Mouse (Mus musculus) cerebellum, adult 2 months (tissue): ENCODE results near the gene Cep97.

Experiments used
- CTCF ChIP-seq: fragments of 200-500 bp; IDR thresholded peaks from 2 replicates; pipeline ENCODE4 v1.5.1; 2011; ENCODE audit warnings: low read depth, mild to moderate bottlenecking, control low read depth, low read length, moderate library complexity, borderline replicate concordance; ENCODE audit not compliant: insufficient read depth
- POLR2A ChIP-seq: fragments of 200-500 bp; IDR thresholded peaks from 2 replicates; pipeline ENCODE4 v1.6.1; 2011; ENCODE audit warnings: low read length, control low read depth, borderline replicate concordance; ENCODE audit not compliant: insufficient read depth

GRCm38 (mm10) chr16:55906928-55907679, 27.6 kb downstream of the Cep97 start:
- TF ChIP-seq POLR2A, result no peak
- no peak for TF ChIP-seq CTCF
